Mouse (Mus musculus) liver, adult 2 months (tissue): ENCODE data around the gene Gm21974.

Experiments
- CTCF ChIP-seq: fragments of 200-500 bp; IDR thresholded peaks from 2 replicates; pipeline ENCODE4 v1.5.1; 2011; ENCODE audit warnings: low read depth, low read length, control low read depth
- POLR2A ChIP-seq: fragments of 200-500 bp; IDR thresholded peaks from 2 replicates; pipeline ENCODE4 v1.6.1; 2011; ENCODE audit warnings: low read length, control low read depth; ENCODE audit not compliant: insufficient read depth; ENCODE audit errors: extremely low read depth

GRCm38 (mm10) chr7:127840886-127841285 is 54.4 kb downstream of the Gm21974 start:
- no peak for TF ChIP-seq CTCF
- TF ChIP-seq POLR2A = no peak
